Mouse (Mus musculus) hindbrain, embryonic 13.5 days (tissue): ENCODE measurements around the gene Rps9. TPM values are rescaled to one million over a fixed set of nuclear protein-coding genes. Genes with fewer than 3 reads are reported as not detected.
A peak's percentile ranks its signal among the peaks of the same experiment; 100 is the strongest.
"Not testable (repeated sequence)": the region's sequence is repeated elsewhere in the genome, so short reads cannot be mapped to it uniquely, and the experiment has no call there.

ENCODE experiments used
- ATAC-seq: fragments of 200-750 bp; cut with Nextera tagmentation; 2 replicates; pipeline ENCODE4 v1.8.0; 2017; ENCODE audit warnings: moderate TSS enrichment; ENCODE audit not compliant: low FRiP score
- H3K27ac ChIP-seq: fragments of 300-500 bp; sonication (generic); 2 replicates; pipeline ENCODE4 v1.5.1; 2015; ENCODE audit warnings: inconsistent platforms, mild to moderate bottlenecking, moderate library complexity
- H3K27me3 ChIP-seq: fragments of 300-500 bp; sonication (generic); 2 replicates; pipeline ENCODE4 v1.6.1; 2015; ENCODE audit warnings: mild to moderate bottlenecking, inconsistent platforms
- H3K36me3 ChIP-seq: fragments of 300-500 bp; sonication (generic); 2 replicates; pipeline ENCODE4 v1.6.1; 2015; ENCODE audit warnings: mild to moderate bottlenecking, inconsistent platforms
- H3K4me1 ChIP-seq: fragments of 300-500 bp; sonication (generic); replicated peaks from 2 replicates; pipeline ENCODE4 v1.6.1; 2015; ENCODE audit warnings: inconsistent platforms
- H3K4me2 ChIP-seq: fragments of 300-500 bp; sonication (generic); 2 replicates; pipeline ENCODE4 v1.6.1; 2015; ENCODE audit warnings: inconsistent platforms, mild to moderate bottlenecking, moderate library complexity
- H3K4me3 ChIP-seq: fragments of 300-500 bp; sonication (generic); 2 replicates; pipeline ENCODE4 v1.5.1; 2015; ENCODE audit warnings: mild to moderate bottlenecking, inconsistent platforms
- H3K9ac ChIP-seq: fragments of 300-500 bp; sonication (generic); 2 replicates; pipeline ENCODE4 v1.6.1; 2015; ENCODE audit warnings: mild to moderate bottlenecking, inconsistent platforms
- H3K9me3 ChIP-seq: fragments of 300-500 bp; sonication (generic); 2 replicates; pipeline ENCODE4 v1.6.1; 2016; ENCODE audit warnings: inconsistent platforms
- WGBS: fragments of 180-500 bp; shearing (Covaris S2); methylation state at CpG from one replicate; pipeline ENCODE4 v1.1.7; 2015; 5-methylcytosine and 5-hydroxymethylcytosine counted together
- polyA plus RNA-seq: library from polyadenylated mRNA; unstranded; fragments of >200 nt; fragmentation: Nextera tagmentation; extraction: Ambion mirVana; gene quantifications from 2 replicates; pipeline ENCODE4 v1.2.1, GENCODE M21; 2015

Gene Rps9
- polyA plus RNA-seq, 1 experiment from 2014 or later, result 980 TPM

GRCm38 (mm10) chr7:3684698-3685097, 19.1 kb upstream of the Rps9 start:
- Histone ChIP-seq H3K9me3 (no peaks in the 10 kb centered on the region), H3K36me3 (peaks cover 54% of the 10 kb centered on the region), H3K4me3 (no peak overlapping the region), H3K27me3 (no peaks in the 10 kb centered on the region), H3K4me1 (peaks cover 26% of the 10 kb centered on the region), H3K27ac (peak overlapping the region; percentile 65), H3K9ac (no peak overlapping the region), H3K4me2 (no peak overlapping the region)
- peak; percentile 10; the same call in 1 of the 2 replicates for ATAC-seq
- WGBS, result 67% methylated on average over 8 of the region's 8 CpGs

- peaks cover 48% of the 10 kb centered on the region for H3K36me3 ChIP-seq
- no peaks in the 10 kb centered on the region for H3K9me3 ChIP-seq
- H3K4me1 ChIP-seq, result peaks cover 26% of the 10 kb centered on the region
- peak overlapping the region; percentile 65; the same call in 1 of the 2 replicates for H3K27ac ChIP-seq
- no peak for ATAC-seq
- 82% methylated on average over 31 of the region's 31 CpGs for whole genome bisulfite sequencing
- no peaks in the 10 kb centered on the region for H3K27me3 ChIP-seq
- H3K4me3 ChIP-seq, result no peak overlapping the region
- H3K4me2 ChIP-seq, result no peak overlapping the region
- no peak overlapping the region for H3K9ac ChIP-seq
These were observed 18.2 kb upstream of the Rps9 start for GRCm38 (mm10) chr7:3685400-3686187.

- peak overlapping the region; percentile 84 for H3K4me2 ChIP-seq
- peaks cover 22% of the 10 kb centered on the region for H3K36me3 ChIP-seq
- H3K27me3 ChIP-seq, result no peaks in the 10 kb centered on the region
- peak overlapping the region; percentile 95 for H3K27ac ChIP-seq
- no peaks in the 10 kb centered on the region for H3K9me3 ChIP-seq
- H3K4me3 ChIP-seq, result peak overlapping the region; percentile 74
- WGBS, result 40% methylated on average over 3 of the region's 3 CpGs
- peak overlapping the region; percentile 95 for H3K9ac ChIP-seq
- H3K4me1 ChIP-seq, result peaks cover 29% of the 10 kb centered on the region
- no peak for ATAC-seq
These were observed 11.9 kb upstream of the Rps9 start for GRCm38 (mm10) chr7:3691919-3692318.

- under 1% methylated on average over 49 of the region's 49 CpGs for WGBS
These were observed 11.3 kb upstream of the Rps9 start, which contains the start of gene Tsen34 for GRCm38 (mm10) chr7:3692382-3692986. TSS of gene Tsen34 (plus strand) at chr7:3692863.

GRCm38 (mm10) chr7:3692987-3693808, 10.6 kb upstream of the Rps9 start, which contains the start of gene Mboat7:
TSS of gene Mboat7 (minus strand) at chr7:3693523.
- Histone ChIP-seq H3K4me2 (peak within 1 kb of the TSS; percentile 84), H3K4me3 (peak within 1 kb of the TSS; percentile 74), H3K27me3 (no peaks in the 10 kb centered on the region), H3K4me1 (peaks cover 29% of the 10 kb centered on the region), H3K9ac (peak within 1 kb of the TSS; percentile 95), H3K36me3 (peaks cover 23% of the 10 kb centered on the region), H3K27ac (peak within 1 kb of the TSS; percentile 95), H3K9me3 (no peaks in the 10 kb centered on the region)
- WGBS, result under 1% methylated on average over 55 of the region's 55 CpGs
- peak; percentile 93 for ATAC-seq

More at GRCm38 (mm10) chr7:3692382-3692986, 11.3 kb upstream of the Rps9 start, which contains the start of gene Tsen34:
- Histone ChIP-seq H3K9me3 (no peaks in the 10 kb centered on the region), H3K27me3 (no peaks in the 10 kb centered on the region), H3K9ac (peak within 1 kb of the TSS; percentile 95), H3K27ac (peak within 1 kb of the TSS; percentile 95), H3K4me1 (peaks cover 29% of the 10 kb centered on the region), H3K4me2 (peak within 1 kb of the TSS; percentile 84), H3K36me3 (peaks cover 22% of the 10 kb centered on the region), H3K4me3 (peak within 1 kb of the TSS; percentile 74)
- ATAC-seq, result peak; percentile 80

- ATAC-seq, result no peak
These were observed 10.1 kb upstream of the Rps9 start for GRCm38 (mm10) chr7:3693809-3694075.

GRCm38 (mm10) chr7:3694076-3694948, 9.5 kb upstream of the Rps9 start:
- Histone ChIP-seq H3K4me2 (peak overlapping the region; percentile 84), H3K36me3 (peaks cover 28% of the 10 kb centered on the region), H3K27ac (peak overlapping the region; percentile 95), H3K27me3 (no peaks in the 10 kb centered on the region), H3K4me1 (peaks cover 29% of the 10 kb centered on the region), H3K4me3 (peak overlapping the region; percentile 74), H3K9ac (peak overlapping the region; percentile 95), H3K9me3 (no peaks in the 10 kb centered on the region)
- under 1% methylated on average over 43 of the region's 55 CpGs for WGBS
- peak; percentile 18 for ATAC-seq

More at GRCm38 (mm10) chr7:3693809-3694075, 10.1 kb upstream of the Rps9 start:
- Histone ChIP-seq H3K4me2 (peak overlapping the region; percentile 84), H3K27me3 (no peaks in the 10 kb centered on the region), H3K4me3 (peak overlapping the region; percentile 74), H3K9ac (peak overlapping the region; percentile 95), H3K4me1 (peaks cover 29% of the 10 kb centered on the region), H3K9me3 (no peaks in the 10 kb centered on the region), H3K27ac (peak overlapping the region; percentile 95), H3K36me3 (peaks cover 24% of the 10 kb centered on the region)
- WGBS, result under 1% methylated on average over 18 of the region's 18 CpGs

GRCm38 (mm10) chr7:3694949-3695305, 8.9 kb upstream of the Rps9 start:
- ATAC-seq, H3K27me3 ChIP-seq, H3K9me3 ChIP-seq: not testable (repeated sequence)
- Histone ChIP-seq H3K4me3 (peak overlapping the region; percentile 74), H3K27ac (peak overlapping the region; percentile 95), H3K4me1 (peaks cover 29% of the 10 kb centered on the region), H3K9ac (peak overlapping the region; percentile 95), H3K4me2 (peak overlapping the region; percentile 84), H3K36me3 (peaks cover 34% of the 10 kb centered on the region)
- 9% methylated on average over 9 of the region's 9 CpGs for WGBS

- Histone ChIP-seq H3K4me1 (peaks cover 12% of the 10 kb centered on the region), H3K36me3 (peaks cover 51% of the 10 kb centered on the region), H3K9me3 (no peaks in the 10 kb centered on the region), H3K27me3 (no peaks in the 10 kb centered on the region), H3K27ac (no peak overlapping the region), H3K4me2 (no peak overlapping the region), H3K4me3 (no peak overlapping the region), H3K9ac (no peak overlapping the region)
- ATAC-seq, result no peak
- 94% methylated on average over 6 of the region's 6 CpGs for WGBS
These were observed 5.3 kb upstream of the Rps9 start for GRCm38 (mm10) chr7:3698471-3698870.

GRCm38 (mm10) chr7:3703148-3703878, 480 bp upstream of the Rps9 start:
- no peaks in the 10 kb centered on the region for H3K9me3 ChIP-seq
- H3K9ac ChIP-seq, result peak overlapping the region; percentile 82
- H3K27me3 ChIP-seq, result no peaks in the 10 kb centered on the region
- peak overlapping the region; percentile 67 for H3K4me3 ChIP-seq
- H3K27ac ChIP-seq, result peak overlapping the region; percentile 94
- peak; percentile 55 for ATAC-seq
- WGBS, result 21% methylated on average over 6 of the region's 6 CpGs
- peaks cover 22% of the 10 kb centered on the region for H3K4me1 ChIP-seq
- peaks cover 53% of the 10 kb centered on the region for H3K36me3 ChIP-seq
- H3K4me2 ChIP-seq, result peak overlapping the region; percentile 84

GRCm38 (mm10) chr7:3704475-3704874, 682 bp downstream of the Rps9 start:
- Histone ChIP-seq H3K27ac (peak overlapping the region; percentile 94), H3K9me3 (no peaks in the 10 kb centered on the region), H3K9ac (peak overlapping the region; percentile 82), H3K4me1 (peaks cover 22% of the 10 kb centered on the region), H3K4me3 (peak overlapping the region; percentile 67), H3K36me3 (peaks cover 42% of the 10 kb centered on the region), H3K4me2 (peak overlapping the region; percentile 84), H3K27me3 (no peaks in the 10 kb centered on the region)
- ATAC-seq, result peak; percentile 69
- WGBS, result under 1% methylated on average over 20 of the region's 20 CpGs
